ENCODE assay signal across 8 mouse cellular contexts in genomic region chr13:89929477-89929876, GRCm38 (mm10).
DNase-seq lines count a peak whose midpoint lies in the region; ATAC-seq lines count a peak whose summit lies in the region.
"Had no signal": no experiment of that assay in that cellular context is flagged by ENCODE, and none has a peak within 500 bp of the region (broad histone marks: within the 10 kb centered on the region; RNA-seq: fewer than 3 reads in every experiment).

No protein-coding gene starts in this region.

- no peaks in the 10 kb centered on the region for H3K4me1 ChIP-seq in forebrain, embryonic 15.5 days
- H3K4me1 ChIP-seq: hindbrain, embryonic 15.5 days had no signal

- H3K27me3 ChIP-seq in forebrain, embryonic 15.5 days = no peaks in the 10 kb centered on the region
- H3K27me3 ChIP-seq: hindbrain, embryonic 15.5 days had no signal

- H3K4me2 ChIP-seq in forebrain, embryonic 15.5 days (replicated peaks) = no peak overlapping the region
- H3K4me2 ChIP-seq: hindbrain, embryonic 15.5 days had no signal

- H3K9me3 ChIP-seq in forebrain, embryonic 15.5 days = no peaks in the 10 kb centered on the region
- H3K9me3 ChIP-seq: hindbrain, embryonic 15.5 days had no signal

- WGBS in forebrain, embryonic 15.5 days = 32% methylated on average over 3 of the region's 3 CpGs

- DNase-seq in Muller cell, postnatal 12 days (ENCODE audit: inconsistent ontology term) = peak; percentile 3
- DNase-seq in adrenal gland, adult 8-10 months = peak; percentile 57
- DNase-seq in kidney, adult 11 months = peak; percentile 42
- peak; percentile 26 to 40 for DNase-seq in lung, postnatal 4 days
- DNase-seq in right cerebral cortex, postnatal 25 days = no peak
- DNase-seq in layer of hippocampus, adult 18-20 months (ENCODE audit: low spot score in 2 of 2) = no peak

- no peaks in the 10 kb centered on the region for H3K36me3 ChIP-seq in forebrain, embryonic 15.5 days
- H3K36me3 ChIP-seq: hindbrain, embryonic 15.5 days had no signal

- no peak overlapping the region for H3K27ac ChIP-seq in forebrain, embryonic 15.5 days (replicated peaks)
- H3K27ac ChIP-seq: hindbrain, embryonic 15.5 days had no signal

- H3K4me3 ChIP-seq in forebrain, embryonic 15.5 days = no peak overlapping the region
- H3K4me3 ChIP-seq: hindbrain, embryonic 15.5 days had no signal

- H3K9ac ChIP-seq in forebrain, embryonic 15.5 days (replicated peaks) = no peak overlapping the region
- H3K9ac ChIP-seq: hindbrain, embryonic 15.5 days had no signal

- no peak for ATAC-seq in forebrain, embryonic 15.5 days (replicated peaks)

Comparison
In these comparisons a context has a peak if more than half of its experiments do, and no peak if none do; other contexts are left out.
1. DNase-seq: peak in Muller cell, postnatal 12 days (single experiment), adrenal gland, adult 8-10 months (single experiment), kidney, adult 11 months (single experiment) and lung, postnatal 4 days (2 of 2); none in right cerebral cortex, postnatal 25 days (single experiment) and layer of hippocampus, adult 18-20 months (0 of 2).